Mouse (Mus musculus) left cerebral cortex, adult 2 months (tissue): ENCODE results near the gene Pdcd1lg2. TPM values are rescaled to one million over a fixed set of nuclear protein-coding genes. Genes with fewer than 3 reads are reported as not detected.

Source experiments
- DNase-seq, 2 experiments: peaks; one replicate each; pipeline ENCODE4 v3.0.0; 2021 to 2022; ENCODE audit warnings: low spot score in 2 of 2, mixed read lengths in 1 of 2; ENCODE audit errors: extremely low spot score in 1 of 2
- H3K27ac ChIP-seq: fragments of 200-600 bp; 2 replicates; pipeline ENCODE4 v1.8.1; 2022
- H3K4me3 ChIP-seq: fragments of 200-600 bp; 2 replicates; pipeline ENCODE4 v1.8.1; 2022
- CTCF ChIP-seq: fragments of 200-600 bp; IDR thresholded peaks from 2 replicates; pipeline ENCODE4 v1.8.1; 2022; ENCODE audit warnings: antibody characterized with exemption, mild to moderate bottlenecking, moderate library complexity
- intact Hi-C: fragments of 180-260 bp; cut with DNase I; formaldehyde crosslinking; loops from one replicate; pipeline ENCODE4 v1.15.1; 2025
- total RNA-seq, 2 experiments: library from RNA; stranded (reverse); gene quantifications; 2 replicates each; pipeline ENCODE4 v1.2.3; 2021

The Pdcd1lg2 gene
- total RNA-seq, 2 experiments from 2014 or later, result 0.32 TPM; not detected in 1

GRCm38 (mm10) chr19:29430516-29430915 lies 19.8 kb downstream of the Pdcd1lg2 start:
- no peak for TF ChIP-seq CTCF
- H3K27ac ChIP-seq, result no peak overlapping the region
- no peak overlapping the region for H3K4me3 ChIP-seq
- DNase-seq, result no peak
- intact Hi-C loops, result no loop called here

- H3K4me3 ChIP-seq, result no peak overlapping the region
- intact Hi-C loops, result no loop called here
- H3K27ac ChIP-seq, result no peak overlapping the region
- no peak for DNase-seq
- TF ChIP-seq CTCF, result no peak
These were observed 20.2 kb downstream of the Pdcd1lg2 start for GRCm38 (mm10) chr19:29430953-29431352.

- Histone ChIP-seq H3K4me3 (no peak overlapping the region), H3K27ac (no peak overlapping the region)
- DNase-seq, result no peak
- intact Hi-C loops, result no loop called here
- no peak for TF ChIP-seq CTCF
These were observed 26.2 kb downstream of the Pdcd1lg2 start for GRCm38 (mm10) chr19:29436793-29437479.

- no peak for TF ChIP-seq CTCF
- intact Hi-C loops, result no loop called here
- Histone ChIP-seq H3K27ac (no peak overlapping the region), H3K4me3 (no peak overlapping the region)
- no peak for DNase-seq
These were observed 27.1 kb downstream of the Pdcd1lg2 start for GRCm38 (mm10) chr19:29437849-29438248.

- no peak for DNase-seq
- no peak for TF ChIP-seq CTCF
- intact Hi-C loops, result no loop called here
- H3K4me3 ChIP-seq, result no peak overlapping the region
- H3K27ac ChIP-seq, result no peak overlapping the region
These were observed 28.5 kb downstream of the Pdcd1lg2 start for GRCm38 (mm10) chr19:29439242-29439641.

- DNase-seq, result no peak
- H3K27ac ChIP-seq, result no peak overlapping the region
- no peak for TF ChIP-seq CTCF
- no peak overlapping the region for H3K4me3 ChIP-seq
- intact Hi-C loops, result no loop called here
These were observed 31.8 kb downstream of the Pdcd1lg2 start for GRCm38 (mm10) chr19:29442492-29442891.

GRCm38 (mm10) chr19:29444364-29444763 lies 33.6 kb downstream of the Pdcd1lg2 start:
- intact Hi-C loops, result no loop called here
- no peak; the same call in none of the 2 replicates for TF ChIP-seq CTCF
- H3K4me3 ChIP-seq, result no peak overlapping the region
- DNase-seq, result no peak
- H3K27ac ChIP-seq, result no peak overlapping the region

- no peak for TF ChIP-seq CTCF
- Histone ChIP-seq H3K27ac (no peak overlapping the region), H3K4me3 (no peak overlapping the region)
- DNase-seq, result no peak
- intact Hi-C loops, result no loop called here
These were observed 37.7 kb downstream of the Pdcd1lg2 start for GRCm38 (mm10) chr19:29448373-29448772.

GRCm38 (mm10) chr19:29450376-29450775 lies 39.7 kb downstream of the Pdcd1lg2 start:
- TF ChIP-seq CTCF, result no peak
- DNase-seq, result no peak
- intact Hi-C loops, result loop anchor here (5.0 kb wide), 1 partner anchor 37 kb away; no protein-coding TSS in a partner anchor
- Histone ChIP-seq H3K4me3 (no peak overlapping the region), H3K27ac (no peak overlapping the region)

- intact Hi-C loops, result loop anchor here (5.0 kb wide), 1 partner anchor 33 kb away; no protein-coding TSS in a partner anchor
- TF ChIP-seq CTCF, result no peak
- no peak for DNase-seq
- Histone ChIP-seq H3K4me3 (no peak overlapping the region), H3K27ac (no peak overlapping the region)
These were observed 43.5 kb downstream of the Pdcd1lg2 start for GRCm38 (mm10) chr19:29454141-29454601.

- TF ChIP-seq CTCF, result no peak
- Histone ChIP-seq H3K27ac (no peak overlapping the region), H3K4me3 (no peak overlapping the region)
- intact Hi-C loops, result no loop called here
- DNase-seq, result no peak
These were observed 44.4 kb downstream of the Pdcd1lg2 start for GRCm38 (mm10) chr19:29455156-29455555.

GRCm38 (mm10) chr19:29457982-29458381 lies 47.3 kb downstream of the Pdcd1lg2 start:
- no peak overlapping the region for H3K27ac ChIP-seq
- no peak overlapping the region for H3K4me3 ChIP-seq
- intact Hi-C loops, result no loop called here
- no peak for TF ChIP-seq CTCF
- DNase-seq, result no peak

GRCm38 (mm10) chr19:29462462-29462861 lies 51.7 kb downstream of the Pdcd1lg2 start:
- intact Hi-C loops, result no loop called here
- no peak overlapping the region for H3K4me3 ChIP-seq
- no peak overlapping the region for H3K27ac ChIP-seq
- TF ChIP-seq CTCF, result no peak
- no peak for DNase-seq
